Mouse (Mus musculus): ENCODE results near the gene Prx. TPM values are rescaled to one million over a fixed set of nuclear protein-coding genes. Genes with fewer than 3 reads are reported as not detected.
A peak's percentile ranks its signal among the peaks of the same experiment; 100 is the strongest.

Prx gene
- polyA plus RNA-seq, 1 experiment from 2014 or later = 2.9 TPM

DNA sequence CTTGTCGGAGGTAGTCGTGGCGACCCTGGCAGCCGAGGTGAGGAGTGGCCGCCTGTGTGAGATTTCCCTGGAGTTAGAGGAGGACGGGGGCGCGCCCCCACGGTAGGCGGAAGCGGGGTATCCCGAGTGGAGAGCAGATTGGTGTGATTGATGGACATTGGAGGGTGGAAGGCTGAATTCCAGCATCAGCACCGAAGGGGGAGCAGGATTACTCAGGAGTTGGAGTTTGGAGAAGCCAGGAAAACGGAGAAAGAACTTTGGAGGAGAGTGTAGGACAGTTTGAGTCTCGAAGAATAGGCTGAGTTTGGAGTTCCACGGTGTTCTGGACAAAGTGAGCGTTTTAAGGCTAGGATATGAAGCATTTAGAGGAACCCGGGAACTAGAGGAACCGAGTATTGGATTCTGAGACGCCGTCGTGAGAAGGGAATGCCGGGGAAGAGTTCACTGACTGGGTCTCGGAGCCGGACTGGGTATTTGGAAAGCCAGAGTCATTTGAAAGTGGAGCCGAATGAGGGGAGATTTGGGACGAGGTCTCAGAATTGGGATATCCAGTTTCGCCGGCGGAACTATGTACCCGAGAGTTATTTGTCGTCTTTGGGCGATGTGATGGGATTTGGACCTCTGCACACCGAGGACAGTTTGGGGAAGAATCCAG lies 25.2 kb upstream of the Prx start:
- Histone ChIP-seq H3K4me3 (replicated peaks) (peak overlapping the region; percentile 73), H3K9me3 (no peaks in the 10 kb centered on the region), H3K9ac (peak overlapping the region; percentile 62), H3K36me3 (replicated peaks) (peaks cover 22% of the 10 kb centered on the region), H3K4me2 (peak overlapping the region; percentile 75), H3K27me3 (no peaks in the 10 kb centered on the region), H3K27ac (peak overlapping the region; percentile 94), H3K4me1 (peaks cover 4% of the 10 kb centered on the region)
- WGBS = under 1% methylated on average over 34 of the region's 34 CpGs
- no peak; the same call in 1 of the 2 replicates for ATAC-seq (ENCODE audit: low FRiP score)

DNA sequence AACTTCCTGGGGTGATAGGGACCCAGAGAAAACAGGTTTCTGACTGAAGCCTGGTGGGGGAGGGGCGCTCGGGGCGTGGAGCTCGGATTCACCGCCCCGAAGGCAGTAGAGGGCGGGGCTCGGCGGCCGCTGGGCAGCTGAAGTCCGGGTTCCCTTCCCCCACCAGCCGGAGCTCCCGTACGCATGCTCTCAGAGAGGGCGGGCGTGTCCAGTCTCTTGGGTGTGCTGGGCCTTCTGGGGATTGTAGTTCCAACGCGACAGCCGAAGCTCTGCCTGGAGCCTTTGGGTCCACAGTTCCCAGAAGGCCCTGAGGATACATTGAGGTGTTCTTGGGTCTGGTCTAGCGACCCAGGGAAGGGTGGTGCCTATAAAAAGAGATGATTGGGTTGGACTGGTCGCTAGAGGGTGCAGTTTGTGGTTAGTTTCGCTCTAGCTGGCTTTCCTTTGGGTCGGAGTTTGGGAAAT lies 24.6 kb upstream of the Prx start:
- WGBS = under 1% methylated on average over 23 of the region's 23 CpGs
- peak overlapping the region; percentile 75 for H3K4me2 ChIP-seq
- no peaks in the 10 kb centered on the region for H3K9me3 ChIP-seq
- H3K9ac ChIP-seq = peak overlapping the region; percentile 62
- ATAC-seq (ENCODE audit: low FRiP score) = peak; percentile 91
- H3K36me3 ChIP-seq (replicated peaks) = peaks cover 22% of the 10 kb centered on the region
- H3K4me1 ChIP-seq = peaks cover 4% of the 10 kb centered on the region
- H3K27ac ChIP-seq = peak overlapping the region; percentile 94
- peak overlapping the region; percentile 73 for H3K4me3 ChIP-seq (replicated peaks)
- no peaks in the 10 kb centered on the region for H3K27me3 ChIP-seq

DNA sequence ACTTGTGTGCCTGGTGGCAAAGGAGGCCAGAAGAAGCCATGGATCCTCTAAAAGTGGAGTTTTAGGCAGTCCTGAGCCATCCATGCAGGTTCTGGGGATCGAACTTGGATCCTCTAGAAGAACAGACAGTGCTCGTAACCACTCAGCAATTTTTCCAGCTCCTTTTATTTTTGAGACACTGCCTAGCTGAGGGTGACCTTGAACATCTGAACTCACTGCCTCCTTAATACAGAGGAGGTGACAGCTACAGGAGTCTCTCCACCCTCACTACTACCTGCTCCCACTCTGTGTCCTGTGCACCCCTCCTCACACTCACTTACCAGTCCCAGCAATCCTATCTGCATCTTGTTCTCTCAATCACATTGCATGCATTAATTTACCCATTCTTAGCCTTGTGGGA lies 23.5 kb upstream of the Prx start:
- 0 out of 2 replicates have a peak, but pooled peaks cover 2% of the 10 kb centered on the region for H3K27me3 ChIP-seq
- no peak overlapping the region for H3K9ac ChIP-seq
- H3K9me3 ChIP-seq = no peaks in the 10 kb centered on the region
- 97% methylated on average over 2 of the region's 2 CpGs for WGBS
- H3K4me3 ChIP-seq (replicated peaks) = no peak overlapping the region
- ATAC-seq (ENCODE audit: low FRiP score) = no peak
- no peak overlapping the region for H3K4me2 ChIP-seq
- H3K4me1 ChIP-seq = peaks cover 4% of the 10 kb centered on the region
- H3K36me3 ChIP-seq (replicated peaks) = peaks cover 22% of the 10 kb centered on the region
- no peak overlapping the region for H3K27ac ChIP-seq

DNA sequence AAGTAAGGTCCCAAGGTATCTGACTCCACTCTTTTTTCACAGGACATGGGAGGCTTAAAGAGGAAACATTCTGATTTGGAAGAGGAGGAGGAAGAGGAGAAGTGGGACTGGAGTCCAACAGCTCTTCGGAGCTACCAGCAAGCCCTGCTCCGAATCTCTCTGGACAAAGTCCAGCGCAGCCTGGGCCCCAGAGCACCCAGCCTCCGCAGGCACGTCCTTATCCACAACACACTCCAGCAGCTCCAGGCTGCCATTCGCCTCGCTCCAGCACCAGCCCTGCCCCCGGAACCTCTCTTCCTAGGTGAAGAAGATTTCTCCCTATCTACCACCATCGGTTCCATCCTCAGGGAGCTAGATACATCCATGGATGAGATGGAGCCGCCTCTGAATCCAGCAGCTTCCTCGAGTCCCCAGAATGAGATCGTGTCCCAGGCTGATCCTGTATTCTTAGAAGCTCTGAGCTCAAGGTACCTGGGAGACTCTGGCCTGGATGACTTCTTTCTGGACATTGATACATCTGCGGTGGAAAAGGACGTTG lies 23.0 kb upstream of the Prx start:
- H3K4me1 ChIP-seq = peaks cover 6% of the 10 kb centered on the region
- ATAC-seq (ENCODE audit: low FRiP score) = no peak
- 95% methylated on average over 14 of the region's 14 CpGs for WGBS
- H3K9me3 ChIP-seq = no peaks in the 10 kb centered on the region
- no peak overlapping the region for H3K9ac ChIP-seq
- H3K4me3 ChIP-seq (replicated peaks) = no peak overlapping the region
- H3K27me3 ChIP-seq = 0 out of 2 replicates have a peak, but pooled peaks cover 2% of the 10 kb centered on the region
- peaks cover 22% of the 10 kb centered on the region for H3K36me3 ChIP-seq (replicated peaks)
- no peak overlapping the region for H3K4me2 ChIP-seq
- no peak overlapping the region for H3K27ac ChIP-seq

DNA sequence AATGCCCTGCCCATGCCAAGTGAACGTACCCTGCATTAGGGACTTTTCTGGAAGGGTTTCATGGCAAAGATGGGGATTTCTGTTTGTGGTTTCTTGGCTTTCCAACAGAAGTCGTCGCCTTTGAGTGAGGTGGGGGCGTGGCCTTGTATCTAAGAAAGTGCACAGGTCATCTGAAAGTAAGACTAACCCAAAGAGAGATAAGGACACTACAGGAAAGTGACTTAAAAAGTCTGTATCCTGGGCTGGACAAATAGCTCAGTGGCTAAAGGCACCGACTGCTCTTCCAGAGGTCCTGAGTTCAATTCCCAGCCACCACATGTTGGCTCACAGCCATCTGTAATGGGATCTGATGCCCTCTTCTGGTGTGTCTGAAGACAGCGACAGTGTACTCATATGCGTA lies 20.6 kb upstream of the Prx start:
- ATAC-seq (ENCODE audit: low FRiP score) = no peak
- H3K4me3 ChIP-seq (replicated peaks) = no peak overlapping the region
- WGBS = 89% methylated on average over 7 of the region's 7 CpGs
- 0 out of 2 replicates have a peak, but pooled peaks cover 2% of the 10 kb centered on the region for H3K27me3 ChIP-seq
- H3K27ac ChIP-seq = no peak overlapping the region
- H3K9me3 ChIP-seq = no peaks in the 10 kb centered on the region
- peaks cover 11% of the 10 kb centered on the region for H3K4me1 ChIP-seq
- H3K9ac ChIP-seq = no peak overlapping the region
- H3K4me2 ChIP-seq = no peak overlapping the region
- H3K36me3 ChIP-seq (replicated peaks) = peaks cover 22% of the 10 kb centered on the region

DNA sequence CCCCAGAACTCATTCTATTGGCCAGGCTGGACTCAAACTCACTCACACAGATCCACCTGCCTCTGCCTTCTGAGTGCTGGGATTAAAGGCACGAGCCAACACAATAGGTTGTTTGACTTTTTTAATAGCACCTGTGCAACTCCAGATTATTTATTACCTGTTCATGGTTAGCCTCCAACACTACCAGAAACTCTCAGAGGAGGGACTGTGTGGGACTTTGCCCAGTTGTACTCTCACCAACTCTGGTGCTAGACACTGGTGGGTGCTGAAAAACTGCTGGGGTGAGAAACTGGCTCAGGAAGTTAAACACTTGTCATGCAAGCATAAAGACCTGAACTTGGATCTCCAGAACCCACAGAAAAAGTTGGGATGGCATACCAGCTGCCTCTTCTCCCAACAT lies 19.4 kb upstream of the Prx start:
- Histone ChIP-seq H3K4me2 (no peak overlapping the region), H3K9me3 (no peaks in the 10 kb centered on the region), H3K36me3 (replicated peaks) (peaks cover 22% of the 10 kb centered on the region), H3K9ac (no peak overlapping the region), H3K27ac (no peak overlapping the region), H3K4me1 (peaks cover 11% of the 10 kb centered on the region), H3K27me3 (0 out of 2 replicates have a peak, but pooled peaks cover 2% of the 10 kb centered on the region), H3K4me3 (replicated peaks) (no peak overlapping the region)
- ATAC-seq (ENCODE audit: low FRiP score) = no peak
- 74% methylated on average over 1 of the region's 1 CpGs for WGBS

DNA sequence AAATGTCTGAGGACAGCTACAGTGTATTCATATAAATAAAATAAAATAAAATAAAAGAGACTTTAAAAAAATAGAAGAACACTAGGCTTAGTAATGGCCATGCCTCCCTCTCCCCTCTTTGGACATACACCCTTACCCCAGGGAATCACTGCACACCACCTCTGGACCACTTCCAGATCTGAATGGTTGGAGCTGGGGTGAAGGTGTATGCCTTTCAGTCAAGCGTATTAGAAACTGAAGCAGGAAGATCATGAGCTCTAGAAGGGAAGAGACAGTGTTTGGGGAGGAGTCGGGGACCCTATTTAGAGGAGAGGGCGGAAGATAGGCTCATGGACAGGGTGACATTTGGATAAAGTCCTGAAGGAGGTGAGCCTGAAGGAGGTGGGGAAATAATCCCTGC lies 18.6 kb upstream of the Prx start:
- no peak for ATAC-seq (ENCODE audit: low FRiP score)
- Histone ChIP-seq H3K4me3 (replicated peaks) (no peak overlapping the region), H3K36me3 (replicated peaks) (peaks cover 22% of the 10 kb centered on the region), H3K9ac (no peak overlapping the region), H3K9me3 (no peaks in the 10 kb centered on the region), H3K27ac (0 out of 2 replicates have a peak overlapping the region, but pooled peaks have one; percentile 47), H3K27me3 (0 out of 2 replicates have a peak, but pooled peaks cover 6% of the 10 kb centered on the region), H3K4me1 (peaks cover 11% of the 10 kb centered on the region), H3K4me2 (no peak overlapping the region)
- WGBS = 68% methylated on average over 3 of the region's 3 CpGs

DNA sequence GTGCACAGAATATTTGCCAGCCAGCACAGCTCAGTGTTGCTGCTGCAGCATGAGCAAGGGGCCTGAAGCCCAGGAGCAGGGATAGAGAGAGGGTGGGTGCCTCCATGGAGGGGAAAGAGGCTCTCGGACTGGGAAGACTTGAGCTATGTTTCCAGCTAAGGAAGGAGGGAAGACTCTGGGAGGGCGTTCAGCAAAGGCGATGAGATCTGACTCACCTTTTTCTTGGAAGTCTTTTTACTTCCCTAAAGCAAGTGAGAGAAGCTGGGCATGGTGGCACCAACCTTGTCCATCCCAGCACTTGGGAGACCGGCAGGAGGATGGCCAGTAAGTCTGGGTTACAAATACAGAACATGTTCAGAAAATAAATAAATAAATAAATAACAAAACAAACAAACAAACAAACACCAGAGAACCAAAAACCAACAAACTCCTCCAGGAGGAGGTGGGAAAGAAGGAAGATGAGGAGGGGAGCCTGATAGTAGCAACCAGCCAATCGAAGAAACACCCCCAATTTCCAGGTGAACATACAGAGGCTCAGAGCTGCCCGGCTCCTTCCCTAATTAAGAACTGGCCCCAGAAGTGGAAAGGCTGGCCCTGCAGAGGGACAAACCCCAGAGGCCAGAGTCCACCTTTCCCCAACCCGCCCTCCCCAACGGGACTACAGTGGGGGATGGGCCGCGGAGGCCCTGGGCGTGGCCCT lies 18.0 kb upstream of the Prx start:
- Histone ChIP-seq H3K4me1 (peaks cover 11% of the 10 kb centered on the region), H3K27ac (peak overlapping the region; percentile 50; the same call in 1 of the 2 replicates), H3K9ac (peak overlapping the region; percentile 50), H3K4me3 (replicated peaks) (peak overlapping the region; percentile 33), H3K27me3 (0 out of 2 replicates have a peak, but pooled peaks cover 7% of the 10 kb centered on the region), H3K9me3 (no peaks in the 10 kb centered on the region), H3K36me3 (replicated peaks) (peaks cover 19% of the 10 kb centered on the region), H3K4me2 (peak overlapping the region; percentile 62)
- no peak for ATAC-seq (ENCODE audit: low FRiP score)
- 10% methylated on average over 10 of the region's 11 CpGs for WGBS

DNA sequence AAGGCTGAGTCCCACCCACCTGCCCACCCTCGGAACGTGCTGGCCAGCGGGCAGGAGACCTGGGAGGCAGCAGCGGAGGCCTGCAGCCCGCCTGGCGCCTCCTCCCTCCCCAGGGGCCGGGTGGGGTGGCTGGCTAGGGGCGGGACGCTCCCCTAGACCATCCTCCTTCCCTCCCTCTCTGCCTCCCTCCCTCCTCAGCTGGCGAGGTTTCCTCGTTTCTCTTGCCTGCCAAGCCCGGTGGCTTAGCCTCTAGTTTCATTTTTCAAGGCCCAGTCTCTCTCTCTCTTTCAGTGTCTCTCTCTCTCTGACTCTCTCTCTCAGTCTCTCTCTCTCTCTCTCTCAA lies 17.5 kb upstream of the Prx start:
- ATAC-seq (ENCODE audit: low FRiP score) = peak; percentile 80
- Histone ChIP-seq H3K27me3 (0 out of 2 replicates have a peak, but pooled peaks cover 7% of the 10 kb centered on the region), H3K36me3 (replicated peaks) (peaks cover 14% of the 10 kb centered on the region), H3K9ac (peak overlapping the region; percentile 50), H3K4me3 (replicated peaks) (peak overlapping the region; percentile 33), H3K9me3 (no peaks in the 10 kb centered on the region), H3K4me1 (peaks cover 14% of the 10 kb centered on the region), H3K27ac (peak overlapping the region; percentile 50; the same call in 1 of the 2 replicates), H3K4me2 (peak overlapping the region; percentile 62)
- WGBS = 0% methylated on average over 6 of the region's 12 CpGs

DNA sequence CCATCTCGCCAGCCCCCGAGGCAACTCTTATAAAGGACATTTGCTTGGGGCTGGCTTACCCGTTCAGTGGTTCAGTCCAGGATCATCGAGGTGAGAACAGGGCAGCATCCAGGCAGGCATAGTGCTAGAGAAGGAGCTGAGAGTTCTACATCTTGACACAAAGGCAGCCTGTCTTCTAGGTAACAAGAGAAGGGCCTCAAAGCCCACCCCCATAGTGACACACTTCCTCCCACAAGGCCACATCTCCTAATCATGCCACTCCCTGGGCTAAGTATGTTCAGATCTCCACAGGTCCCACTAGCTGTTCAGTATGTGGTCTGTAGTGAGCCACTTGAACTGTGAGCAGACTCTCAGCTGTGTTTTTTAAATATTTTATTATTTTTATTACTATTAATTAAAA lies 15.3 kb upstream of the Prx start:
- ATAC-seq (ENCODE audit: low FRiP score) = no peak
- no peak overlapping the region for H3K4me3 ChIP-seq (replicated peaks)
- H3K36me3 ChIP-seq (replicated peaks) = no peaks in the 10 kb centered on the region
- no peaks in the 10 kb centered on the region for H3K9me3 ChIP-seq
- H3K27me3 ChIP-seq = peaks cover 12% of the 10 kb centered on the region; the same call in 1 of the 2 replicates
- H3K4me1 ChIP-seq = peaks cover 24% of the 10 kb centered on the region
- WGBS = 81% methylated on average over 4 of the region's 4 CpGs
- H3K4me2 ChIP-seq = no peak overlapping the region
- H3K9ac ChIP-seq = no peak overlapping the region
- H3K27ac ChIP-seq = no peak overlapping the region

DNA sequence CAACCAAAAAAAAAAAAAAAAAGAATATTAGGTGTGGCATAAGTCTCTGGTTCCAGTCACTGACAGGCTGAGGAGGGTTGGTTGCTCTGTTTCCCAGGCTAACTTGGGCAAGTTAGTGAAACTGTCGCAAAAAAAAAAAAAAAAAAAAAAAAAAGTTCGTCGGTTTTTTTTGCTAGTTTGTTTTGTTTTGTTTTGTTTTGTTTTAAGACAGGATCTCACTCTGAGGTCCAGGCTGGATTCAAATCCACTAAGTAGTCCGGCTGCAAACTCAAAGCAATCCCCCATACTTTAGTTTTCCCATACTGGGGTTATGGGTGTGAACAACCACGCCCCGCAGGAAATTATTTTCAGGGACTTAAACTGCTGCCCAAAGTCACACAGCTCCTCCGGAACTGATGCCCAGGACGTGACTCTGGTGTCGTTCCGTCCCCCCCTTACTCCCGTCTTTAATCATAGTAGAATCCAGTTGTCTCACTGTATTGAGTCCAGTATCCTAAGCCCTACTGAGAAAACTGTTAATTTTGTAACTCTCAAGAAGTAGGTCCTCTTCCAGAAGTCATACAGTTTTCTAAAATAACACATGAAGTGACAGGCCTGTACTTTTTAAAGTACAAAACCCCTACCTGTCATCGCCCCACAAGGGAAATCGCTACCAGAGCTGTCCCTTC lies 12.9 kb upstream of the Prx start:
- Histone ChIP-seq H3K4me1 (peaks cover 33% of the 10 kb centered on the region), H3K9ac (peak overlapping the region; percentile 38; the same call in 1 of the 2 replicates), H3K27me3 (peaks cover 18% of the 10 kb centered on the region), H3K36me3 (replicated peaks) (no peaks in the 10 kb centered on the region), H3K9me3 (no peaks in the 10 kb centered on the region), H3K4me2 (peak overlapping the region; percentile 65), H3K4me3 (replicated peaks) (peak overlapping the region; percentile 77), H3K27ac (peak overlapping the region; percentile 93)
- peak; percentile 9 for ATAC-seq (ENCODE audit: low FRiP score)
- WGBS = 5% methylated on average over 13 of the region's 13 CpGs
